In the genomic region with DNA sequence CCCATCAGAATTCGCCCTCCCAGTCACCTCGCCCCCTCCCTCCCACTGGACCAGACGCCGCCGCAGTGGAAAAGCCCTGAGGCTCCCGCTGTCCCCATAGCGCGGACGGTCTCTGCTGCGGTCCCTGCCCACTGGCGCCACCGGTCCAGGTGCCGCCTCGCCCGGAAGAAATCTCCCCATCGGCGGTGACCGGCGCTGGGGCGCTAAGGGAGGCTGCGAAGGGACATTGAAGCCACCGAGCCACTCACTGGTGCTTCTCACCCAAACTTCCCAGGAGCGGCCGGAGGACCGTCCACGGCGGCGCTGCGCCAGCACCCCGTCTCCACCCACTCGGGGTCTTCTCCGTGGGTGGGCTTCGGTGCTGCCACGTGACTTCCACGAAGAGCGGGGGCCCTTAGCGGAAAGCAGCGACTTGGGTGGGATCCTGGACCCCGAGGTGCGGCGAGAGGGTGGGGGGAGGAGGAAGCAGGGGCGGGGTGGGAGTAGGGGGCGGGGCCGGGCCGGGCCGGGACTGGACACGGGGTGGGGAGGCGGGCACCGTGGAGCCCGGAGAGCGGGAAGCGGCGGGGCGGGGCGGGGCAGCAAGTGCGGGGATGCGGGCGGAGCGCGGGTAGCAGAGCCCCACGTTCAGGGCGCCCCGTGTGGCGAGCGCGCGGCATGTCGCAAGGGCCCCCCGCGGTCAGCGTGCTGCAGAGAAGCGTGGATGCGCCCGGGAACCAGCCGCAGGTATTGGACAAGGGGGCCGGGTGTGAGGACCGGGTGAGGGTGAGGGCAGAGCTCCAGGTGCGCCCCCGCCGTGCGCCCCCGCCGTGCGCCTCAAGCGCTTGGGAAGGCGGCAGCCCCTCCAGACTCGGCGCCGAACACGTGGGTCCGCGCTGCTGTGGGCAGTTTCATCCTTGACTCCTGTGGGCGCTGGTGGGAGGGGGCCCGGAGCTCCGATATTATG, we compare ENCODE assay signal across 8 mouse cellular contexts. TPM values are rescaled to one million over a fixed set of nuclear protein-coding genes. Genes with fewer than 3 reads are reported as not detected.
DNase-seq lines count a peak whose midpoint lies in the region; ATAC-seq lines count a peak whose summit lies in the region.

A gene (plus strand): TSS at position 46 of the 946 bp plus-strand sequence.

- H3K9me3 ChIP-seq in embryonic facial prominence, embryonic 10.5 days: no peaks in the 10 kb centered on the region; the same call in 1 of the 2 replicates
- H3K9me3 ChIP-seq in heart, embryonic 15.5 days (replicated peaks): no peaks in the 10 kb centered on the region

- DNase-seq in right cerebral cortex, postnatal 4 days: peak; percentile 62
- no peak for DNase-seq in right cerebral cortex, adult 2 months (ENCODE audit: low spot score in 2 of 2)
- DNase-seq in embryonic facial prominence, embryonic 10.5 days (ENCODE audit: low spot score): peak; percentile 80
- DNase-seq in kidney, postnatal 14 days: peak; percentile 66
- DNase-seq in splenic B cell, adult 2 months (ENCODE audit: low read depth, low spot score): peak; percentile 43
- DNase-seq in right cerebral cortex, postnatal 25 days: no peak

- WGBS in embryonic facial prominence, embryonic 10.5 days: under 1% methylated on average over 95 of the region's 95 CpGs
- under 1% methylated on average over 86 of the region's 95 CpGs for WGBS in heart, embryonic 15.5 days
- 2% methylated on average over 90 of the region's 95 CpGs for WGBS in macrophage (ENCODE audit: missing documents)

- peaks cover 48% of the 10 kb centered on the region for H3K27me3 ChIP-seq in embryonic facial prominence, embryonic 10.5 days (replicated peaks; ENCODE audit: low read depth, poor library complexity, severe bottlenecking)
- peaks cover 13% of the 10 kb centered on the region for H3K27me3 ChIP-seq in heart, embryonic 15.5 days
- H3K27me3 ChIP-seq in splenic B cell, adult 2 months (ENCODE audit: control insufficient read depth, insufficient read depth, low read length, poor library complexity, severe bottlenecking): no peaks in the 10 kb centered on the region

- H3K79me2 ChIP-seq in macrophage (ENCODE audit: inconsistent target): no peaks in the 10 kb centered on the region

- H3K36me3 ChIP-seq in embryonic facial prominence, embryonic 10.5 days (replicated peaks): no peaks in the 10 kb centered on the region
- no peaks in the 10 kb centered on the region for H3K36me3 ChIP-seq in heart, embryonic 15.5 days
- no peaks in the 10 kb centered on the region for H3K36me3 ChIP-seq in macrophage (ENCODE audit: inconsistent target)
- H3K36me3 ChIP-seq in splenic B cell, adult 2 months (ENCODE audit: control insufficient read depth, insufficient read depth, low read length, poor library complexity, severe bottlenecking): no peaks in the 10 kb centered on the region

- H3K27ac ChIP-seq in embryonic facial prominence, embryonic 10.5 days (replicated peaks): peak within 1 kb of the TSS; percentile 78
- H3K27ac ChIP-seq in heart, embryonic 15.5 days: no peak within 1 kb of the TSS
- H3K27ac ChIP-seq in macrophage: no peak within 1 kb of the TSS

- peak within 1 kb of the TSS; percentile 98 for H3K4me2 ChIP-seq in heart, embryonic 15.5 days

- H3K4me3 ChIP-seq in embryonic facial prominence, embryonic 10.5 days: peak within 1 kb of the TSS; percentile 68
- H3K4me3 ChIP-seq in heart, embryonic 15.5 days: peak within 1 kb of the TSS; percentile 64
- peak within 1 kb of the TSS; percentile 20 for H3K4me3 ChIP-seq in macrophage (ENCODE audit: inconsistent target)

- H3K9ac ChIP-seq in heart, embryonic 15.5 days: peak within 1 kb of the TSS; percentile 58

- peak; percentile 40 for ATAC-seq in heart, embryonic 15.5 days (replicated peaks; ENCODE audit: insufficient number of reproducible peaks, insufficient read depth, low FRiP score, low read depth)

- peaks cover 31% of the 10 kb centered on the region for H3K4me1 ChIP-seq in embryonic facial prominence, embryonic 10.5 days
- H3K4me1 ChIP-seq in heart, embryonic 15.5 days (replicated peaks): peaks cover 19% of the 10 kb centered on the region

RNA-seq across cellular contexts. Expression of the gene that starts here (rescaled TPM):
- 7.1 and 9.8 TPM in 2 replicates for polyA plus RNA-seq in embryonic facial prominence, embryonic 10.5 days (2016; fragmentation: Nextera tagmentation; extraction: Ambion mirVana)
- 2.0 and 3.8 TPM in 2 replicates for polyA plus RNA-seq in heart, embryonic 15.5 days (2015; fragmentation: Nextera tagmentation; extraction: Ambion mirVana)
- 10 to 100 TPM in 21 of 26 experiments, 1 to 10 TPM in 5; 7.1 to 32.2 (median 14.5) TPM for total RNA-seq in macrophage (2018; cell fraction: chromatin; rRNA removed)
- total RNA-seq in macrophage (2018; cell fraction: cytosol; rRNA removed): 10 to 100 TPM in 1 of 26 experiments, 1 to 10 TPM in 25; 2.7 to 10.8 (median 5.2) TPM
- 10 to 100 TPM in 21 of 26 experiments, 1 to 10 TPM in 5; 4.0 to 27.0 (median 12.2) TPM for total RNA-seq in macrophage (2018; cell fraction: nucleus; rRNA removed)
- polyA plus RNA-seq in macrophage (2018): 3.0 to 7.3 TPM (median 5.6 TPM) in 3 replicates

Comparison
In these comparisons a context has a peak if more than half of its experiments do, and no peak if none do; other contexts are left out.
1. DNase-seq: peak in right cerebral cortex, postnatal 4 days (single experiment), embryonic facial prominence, embryonic 10.5 days (single experiment), kidney, postnatal 14 days (single experiment) and splenic B cell, adult 2 months (single experiment); none in right cerebral cortex, adult 2 months (0 of 2) and right cerebral cortex, postnatal 25 days (single experiment).
2. Peak in every context shown above with its lines, with median percentiles within 50 percentile points of each other: H3K4me3 ChIP-seq.